Comparison of ENCODE assay signal across 8 mouse cellular contexts in genomic region chr6:84589742-84590686, GRCm38 (mm10). TPM values are rescaled to one million over a fixed set of nuclear protein-coding genes. Genes with fewer than 3 reads are reported as not detected.
DNase-seq lines count a peak whose midpoint lies in the region; ATAC-seq lines count a peak whose summit lies in the region.

No protein-coding gene starts in this region.

- peak overlapping the region; percentile 79 for H3K27ac ChIP-seq in hindbrain, embryonic 12.5 days

- ATAC-seq in hindbrain, embryonic 12.5 days (ENCODE audit: low FRiP score), result peak; percentile 40

- peaks cover 62% of the 10 kb centered on the region for H3K27me3 ChIP-seq in hindbrain, embryonic 12.5 days

- H3K36me3 ChIP-seq in hindbrain, embryonic 12.5 days, result no peaks in the 10 kb centered on the region

- peak; percentile 84 for DNase-seq in R1 (ENCODE audit: low read depth, low spot score)
- DNase-seq in cerebellum, postnatal 10 days, result peak; percentile 96 to 98
- peak; percentile 40 to 83 for DNase-seq in frontal cortex, postnatal 10 days (ENCODE audit: low spot score in 2 of 2)
- DNase-seq in layer of hippocampus, postnatal 10 days (ENCODE audit: low spot score in 2 of 2), result peak; percentile 93 to 94
- peak; percentile 93 for DNase-seq in lung, postnatal 10 days
- peak; percentile 90 for DNase-seq in retina, postnatal 1 day
- peak; percentile 67 for DNase-seq in urinary bladder, postnatal 10 days (ENCODE audit: low spot score)

- WGBS in hindbrain, embryonic 12.5 days, result 3% methylated on average over 39 of the region's 39 CpGs

- H3K4me2 ChIP-seq in hindbrain, embryonic 12.5 days (replicated peaks), result peak overlapping the region; percentile 85

- peaks cover 65% of the 10 kb centered on the region for H3K4me1 ChIP-seq in hindbrain, embryonic 12.5 days

- peak overlapping the region; percentile 53 for H3K4me3 ChIP-seq in hindbrain, embryonic 12.5 days

- peak overlapping the region; percentile 79 for H3K9ac ChIP-seq in hindbrain, embryonic 12.5 days

- no peaks in the 10 kb centered on the region for H3K9me3 ChIP-seq in hindbrain, embryonic 12.5 days (replicated peaks)

RNA-seq across cellular contexts. Expression of gene Cyp26b1, which starts 3.7 kb away (rescaled TPM):
- polyA plus RNA-seq in hindbrain, embryonic 12.5 days (2016; fragmentation: Nextera tagmentation; extraction: Ambion mirVana), result 55.3 and 60.5 TPM in 2 replicates
- total RNA-seq in layer of hippocampus, postnatal 10 days (2021), result 10 to 100 TPM; 30.9 to 31.0 TPM

Comparison
In these comparisons a context has a peak if more than half of its experiments do, and no peak if none do; other contexts are left out.
1. Peak in every context shown above with its lines: DNase-seq, ATAC-seq, H3K4me3 ChIP-seq and H3K27ac ChIP-seq.